Mouse (Mus musculus) urinary bladder, adult 2 months (tissue): ENCODE results near the gene Fto. TPM values are rescaled to one million over a fixed set of nuclear protein-coding genes. Genes with fewer than 3 reads are reported as not detected.

Source experiments
- DNase-seq: peaks from one replicate; pipeline ENCODE4 v3.0.0; 2022; ENCODE audit warnings: low spot score
- polyA plus RNA-seq: library from polyadenylated mRNA; depleted of rRNA; stranded (reverse); fragments of >200 nt; gene quantifications from 2 replicates; pipeline ENCODE4 v1.2.3, GENCODE M21; 2012

Gene Fto
- polyA plus RNA-seq, 1 experiment: 56.0 TPM

GRCm38 (mm10) chr8:91448667-91449329, 135.5 kb downstream of the Fto start:
- DNase-seq: no peak

GRCm38 (mm10) chr8:91454926-91455325, 141.6 kb downstream of the Fto start:
- no peak for DNase-seq

- DNase-seq: no peak
Measured at GRCm38 (mm10) chr8:91455591-91455990, 142.3 kb downstream of the Fto start.

- no peak for DNase-seq
Measured at GRCm38 (mm10) chr8:91458016-91458415, 144.7 kb downstream of the Fto start.

GRCm38 (mm10) chr8:91460965-91461364, 147.6 kb downstream of the Fto start:
- DNase-seq: no peak

GRCm38 (mm10) chr8:91463757-91464156, 150.4 kb downstream of the Fto start:
- no peak for DNase-seq

- no peak for DNase-seq
Measured at GRCm38 (mm10) chr8:91467463-91467862, 154.1 kb downstream of the Fto start.

GRCm38 (mm10) chr8:91467881-91468534, 154.7 kb downstream of the Fto start:
- DNase-seq: no peak

GRCm38 (mm10) chr8:91469441-91469840, 156.1 kb downstream of the Fto start:
- DNase-seq: no peak

GRCm38 (mm10) chr8:91474731-91475279, 161.5 kb downstream of the Fto start:
- DNase-seq: no peak

GRCm38 (mm10) chr8:91476988-91477387, 163.7 kb downstream of the Fto start:
- DNase-seq: no peak

- DNase-seq: no peak
Measured at GRCm38 (mm10) chr8:91477471-91477870, 164.1 kb downstream of the Fto start.

GRCm38 (mm10) chr8:91482511-91482910, 169.2 kb downstream of the Fto start:
- DNase-seq: no peak

GRCm38 (mm10) chr8:91486394-91486793, 173.1 kb downstream of the Fto start:
- no peak for DNase-seq

- no peak for DNase-seq
Measured at GRCm38 (mm10) chr8:91487456-91487855, 174.1 kb downstream of the Fto start.

- DNase-seq: no peak
Measured at GRCm38 (mm10) chr8:91488086-91488783, 174.9 kb downstream of the Fto start.

- DNase-seq: no peak
Measured at GRCm38 (mm10) chr8:91488784-91489450, 175.6 kb downstream of the Fto start.

GRCm38 (mm10) chr8:91490065-91490464, 176.7 kb downstream of the Fto start:
- no peak for DNase-seq

- no peak for DNase-seq
Measured at GRCm38 (mm10) chr8:91493373-91493772, 180.0 kb downstream of the Fto start.

- no peak for DNase-seq
Measured at GRCm38 (mm10) chr8:91494501-91495259, 181.4 kb downstream of the Fto start.

GRCm38 (mm10) chr8:91495260-91495601, 181.9 kb downstream of the Fto start:
- DNase-seq: no peak
